Mouse (Mus musculus) lung, adult 18-20 months (tissue): ENCODE data around the gene Setd1b.
A peak's percentile ranks its signal among the peaks of the same experiment; 100 is the strongest.

Source experiments
- DNase-seq, 2 experiments: peaks; one replicate each; pipeline ENCODE4 v3.0.0; 2022; ENCODE audit warnings: mixed read lengths in 2 of 2

Gene Setd1b

GRCm38 (mm10) chr5:123142161-123143157 is at the start of gene Setd1b:
TSS of gene Setd1b (plus strand) at chr5:123142193.
- peak; percentile 75 for DNase-seq

- DNase-seq: no peak
Observed at GRCm38 (mm10) chr5:123093077-123093633, 48.8 kb upstream of the Setd1b start.

GRCm38 (mm10) chr5:123094238-123094991 is 47.6 kb upstream of the Setd1b start:
- no peak for DNase-seq

- no peak for DNase-seq
Observed at GRCm38 (mm10) chr5:123096299-123096698, 45.7 kb upstream of the Setd1b start.

- DNase-seq: no peak
Observed at GRCm38 (mm10) chr5:123098487-123098886, 43.5 kb upstream of the Setd1b start.

- DNase-seq: no peak
Observed at GRCm38 (mm10) chr5:123102376-123102775, 39.6 kb upstream of the Setd1b start.

- DNase-seq: no peak
Observed at GRCm38 (mm10) chr5:123103556-123103955, 38.4 kb upstream of the Setd1b start.

GRCm38 (mm10) chr5:123104769-123105168 is 37.2 kb upstream of the Setd1b start:
- no peak for DNase-seq

GRCm38 (mm10) chr5:123109452-123110203 is 32.4 kb upstream of the Setd1b start:
- DNase-seq: peak in 1 of 2 experiments; percentile 42

- peak in 1 of 2 experiments; percentile 43 for DNase-seq
Observed at GRCm38 (mm10) chr5:123110296-123110721, 31.7 kb upstream of the Setd1b start.

- DNase-seq: no peak
Observed at GRCm38 (mm10) chr5:123114109-123114508, 27.9 kb upstream of the Setd1b start.

- no peak for DNase-seq
Observed at GRCm38 (mm10) chr5:123114924-123115323, 27.1 kb upstream of the Setd1b start.

- DNase-seq: peak; percentile 47 to 53
Observed at GRCm38 (mm10) chr5:123116080-123116479, 25.9 kb upstream of the Setd1b start.

- peak; percentile 79 to 87 for DNase-seq
Observed at GRCm38 (mm10) chr5:123117257-123117656, 24.7 kb upstream of the Setd1b start.

- DNase-seq: peak; percentile 62 to 66
Observed at GRCm38 (mm10) chr5:123117773-123118172, 24.2 kb upstream of the Setd1b start.

GRCm38 (mm10) chr5:123118826-123119225 is 23.2 kb upstream of the Setd1b start:
- DNase-seq: no peak

GRCm38 (mm10) chr5:123120624-123121215 is 21.3 kb upstream of the Setd1b start:
- no peak for DNase-seq

- DNase-seq: no peak
Observed at GRCm38 (mm10) chr5:123122181-123122580, 19.8 kb upstream of the Setd1b start.

- no peak for DNase-seq
Observed at GRCm38 (mm10) chr5:123125105-123125504, 16.9 kb upstream of the Setd1b start.

GRCm38 (mm10) chr5:123125638-123126406 is 16.2 kb upstream of the Setd1b start:
- peak in 1 of 2 experiments; percentile 43 for DNase-seq

- no peak for DNase-seq
Observed at GRCm38 (mm10) chr5:123127031-123127430, 15.0 kb upstream of the Setd1b start.
